Mouse (Mus musculus): ENCODE measurements around the gene Nr5a1.

Gene Nr5a1

GRCm38 (mm10) chr2:38705036-38705435 lies 9.3 kb downstream of the Nr5a1 start:
- no peak for DNase-seq (ENCODE audit: low read depth)

- DNase-seq (ENCODE audit: low read depth): no peak
Measured at GRCm38 (mm10) chr2:38704336-38704735, 10.0 kb downstream of the Nr5a1 start.

DNA sequence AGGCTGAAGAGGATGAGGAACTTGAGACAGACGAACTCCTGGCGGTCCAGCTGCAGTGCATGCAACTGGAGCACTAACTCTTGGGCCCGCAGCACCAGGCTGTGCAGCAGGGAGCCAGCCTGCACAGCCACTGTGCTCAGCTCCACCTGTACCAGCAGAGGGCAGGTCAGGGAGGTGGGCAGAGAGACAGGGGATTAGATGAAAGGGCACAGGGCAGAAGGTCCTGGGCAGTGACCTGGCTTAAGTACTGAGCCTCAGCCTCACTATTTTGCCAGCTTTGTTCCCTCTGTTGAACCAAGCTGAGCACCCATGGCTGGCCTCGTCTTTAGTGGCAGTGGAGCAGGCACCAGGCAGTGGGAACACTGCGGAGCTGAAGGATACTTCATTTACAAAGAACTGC lies 14.2 kb downstream of the Nr5a1 start:
- no peak for DNase-seq (ENCODE audit: low read depth)

DNA sequence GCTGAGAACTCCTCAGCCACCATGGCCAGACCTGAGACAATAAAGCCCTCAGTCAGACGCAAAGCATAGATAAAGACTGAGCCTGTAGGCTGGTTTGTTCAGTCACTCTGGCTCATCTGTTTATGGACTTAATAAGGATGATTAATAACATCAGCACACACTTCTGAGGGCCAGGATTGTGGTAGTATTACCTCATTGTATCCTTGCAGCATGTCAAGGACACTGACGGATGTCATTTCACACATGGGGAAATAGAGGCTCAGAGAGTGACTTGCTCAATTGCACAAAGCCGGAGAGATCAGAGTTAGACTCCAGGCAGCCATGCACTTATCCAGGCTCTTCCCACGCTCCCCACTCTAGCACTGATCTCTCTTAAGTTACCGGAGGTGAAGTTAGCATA lies 15.7 kb downstream of the Nr5a1 start:
- DNase-seq (ENCODE audit: low read depth): no peak

DNA sequence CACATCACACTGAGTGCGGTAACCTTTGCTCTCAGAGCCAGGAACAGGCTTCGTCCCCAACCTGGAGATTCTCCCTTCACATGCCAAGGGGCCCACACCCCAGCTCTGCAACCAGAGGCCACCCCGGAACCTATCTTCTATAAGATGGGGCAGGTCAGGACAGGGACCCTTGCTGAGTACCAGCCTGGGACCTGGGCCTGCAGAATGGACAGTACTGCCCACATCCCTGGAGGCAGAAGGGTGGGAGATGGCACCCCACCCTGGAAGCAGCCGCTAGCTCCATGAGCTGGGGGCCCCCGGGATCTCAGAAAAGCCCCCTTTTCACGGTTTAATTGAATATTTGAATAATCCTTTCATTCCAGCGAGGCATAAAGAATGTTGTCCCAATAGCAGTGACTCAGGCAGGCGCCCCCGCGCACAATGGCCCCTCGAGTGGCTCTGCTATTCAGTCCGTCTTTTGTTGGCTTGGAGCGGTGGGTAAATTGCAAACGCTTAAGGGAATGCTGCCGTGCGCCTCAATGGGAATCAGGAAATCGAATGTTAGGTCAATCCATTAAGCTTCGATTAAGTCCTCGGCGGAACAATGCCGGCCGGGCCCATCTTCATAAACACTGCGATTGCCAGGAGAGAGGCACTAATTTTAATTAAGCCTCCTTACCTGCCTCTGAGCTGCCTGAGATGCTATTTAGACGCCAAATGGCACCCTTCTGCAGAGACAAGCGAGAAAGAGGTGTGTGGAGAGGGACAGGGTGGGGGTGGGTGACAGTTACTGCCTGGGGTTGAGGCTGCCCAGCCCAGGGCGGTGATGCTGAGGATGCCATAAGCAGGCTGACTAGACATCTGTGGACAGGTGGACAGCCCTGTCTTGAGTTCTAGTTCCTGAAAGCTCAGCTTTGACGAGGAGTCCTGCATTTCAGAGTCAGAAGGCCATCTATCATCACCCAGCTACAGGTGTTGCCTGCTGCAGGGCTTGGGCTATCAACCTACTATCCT lies 16.9 kb downstream of the Nr5a1 start:
- DNase-seq (ENCODE audit: low read depth): no peak

GRCm38 (mm10) chr2:38695770-38696169 lies 18.6 kb downstream of the Nr5a1 start:
- DNase-seq (ENCODE audit: low read depth): no peak

GRCm38 (mm10) chr2:38691542-38691941 lies 22.8 kb downstream of the Nr5a1 start:
- peak; percentile 39 for DNase-seq (ENCODE audit: low read depth)

- peak; percentile 68 for DNase-seq (ENCODE audit: low read depth)
Measured at GRCm38 (mm10) chr2:38689881-38690280, 24.5 kb downstream of the Nr5a1 start.

DNA sequence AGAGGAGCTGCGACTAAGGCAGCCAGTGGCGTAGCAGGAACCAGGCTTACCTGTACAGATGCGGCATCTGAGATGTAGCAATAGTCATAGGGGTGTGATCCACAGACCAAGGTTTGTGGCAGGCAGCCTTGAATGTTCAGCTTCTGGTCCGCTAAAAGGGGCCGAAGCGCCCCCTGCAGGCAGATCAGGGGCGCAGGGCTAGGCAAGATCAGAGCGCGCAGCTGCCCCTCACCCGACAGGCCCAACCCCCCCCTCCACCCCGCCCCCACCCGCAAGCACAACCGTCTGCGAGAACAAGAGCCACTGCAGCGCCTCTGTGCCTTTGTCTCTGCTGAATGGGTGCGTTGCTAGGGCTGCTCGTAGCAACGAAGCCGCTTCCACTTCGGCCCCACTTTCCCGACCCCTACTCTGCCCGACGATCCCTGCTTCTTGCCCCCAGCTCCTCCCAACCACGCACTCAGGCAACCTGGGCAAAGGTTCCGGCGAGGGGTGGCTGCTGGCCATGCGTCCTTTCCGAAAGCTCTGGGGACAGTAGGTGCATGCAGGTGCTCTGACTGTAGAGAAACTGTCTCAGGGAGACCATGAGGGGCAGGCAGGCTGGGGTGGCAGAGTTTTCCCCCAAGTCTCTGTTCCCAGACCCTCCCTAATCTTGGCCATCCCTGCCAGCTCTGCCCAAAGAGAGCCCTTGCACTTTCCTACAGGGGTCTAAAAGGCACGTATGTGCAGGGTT lies 25.4 kb downstream of the Nr5a1 start:
- no peak for DNase-seq (ENCODE audit: low read depth)

GRCm38 (mm10) chr2:38685746-38686145 lies 28.6 kb downstream of the Nr5a1 start:
- no peak for DNase-seq (ENCODE audit: low read depth)

DNA sequence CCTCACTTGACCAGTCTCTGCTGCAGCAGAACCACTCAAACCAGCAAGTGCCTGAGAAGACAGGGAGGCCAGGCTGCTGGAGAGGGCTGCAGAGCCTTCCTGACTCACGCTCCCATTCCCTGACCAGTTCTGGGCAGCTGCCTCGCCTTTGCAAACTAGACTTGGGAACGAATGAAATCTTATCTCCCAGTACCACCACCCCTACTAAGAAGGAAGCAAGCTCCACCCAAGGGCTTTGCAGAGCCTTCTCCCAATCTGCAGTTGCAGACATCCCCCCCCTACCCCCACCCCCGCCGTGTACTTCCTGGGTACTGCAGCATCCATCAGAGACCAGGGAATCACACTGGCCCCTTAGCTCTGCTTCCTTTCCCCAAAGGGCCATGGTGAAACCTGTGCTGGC lies 31.3 kb downstream of the Nr5a1 start:
- DNase-seq (ENCODE audit: low read depth): no peak

GRCm38 (mm10) chr2:38682209-38682608 lies 32.1 kb downstream of the Nr5a1 start:
- DNase-seq (ENCODE audit: low read depth): no peak

- no peak for DNase-seq (ENCODE audit: low read depth)
Measured at GRCm38 (mm10) chr2:38678947-38679346, 35.4 kb downstream of the Nr5a1 start.

GRCm38 (mm10) chr2:38675366-38675969 lies 38.9 kb downstream of the Nr5a1 start:
- DNase-seq (ENCODE audit: low read depth): no peak

DNA sequence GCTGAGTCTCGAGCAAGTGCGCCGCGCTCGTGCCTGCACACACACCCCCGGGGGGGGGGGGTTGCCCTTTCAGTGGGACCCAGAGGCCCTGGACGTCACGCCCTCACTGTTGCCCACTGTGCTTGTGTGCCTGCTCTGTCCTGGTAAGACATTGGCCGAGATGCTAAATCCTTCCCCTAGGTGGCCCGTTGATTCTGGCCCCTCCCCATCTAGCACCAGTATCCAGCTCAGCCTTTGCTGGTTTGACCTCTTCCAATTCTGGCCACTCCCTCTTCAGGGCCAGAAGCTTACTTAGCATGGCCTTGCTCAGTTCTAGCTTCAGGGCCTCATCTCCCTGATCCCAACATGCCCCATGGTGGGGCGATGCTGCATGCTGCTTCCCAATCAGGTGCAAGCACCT lies 41.8 kb downstream of the Nr5a1 start:
- no peak for DNase-seq (ENCODE audit: low read depth)

DNA sequence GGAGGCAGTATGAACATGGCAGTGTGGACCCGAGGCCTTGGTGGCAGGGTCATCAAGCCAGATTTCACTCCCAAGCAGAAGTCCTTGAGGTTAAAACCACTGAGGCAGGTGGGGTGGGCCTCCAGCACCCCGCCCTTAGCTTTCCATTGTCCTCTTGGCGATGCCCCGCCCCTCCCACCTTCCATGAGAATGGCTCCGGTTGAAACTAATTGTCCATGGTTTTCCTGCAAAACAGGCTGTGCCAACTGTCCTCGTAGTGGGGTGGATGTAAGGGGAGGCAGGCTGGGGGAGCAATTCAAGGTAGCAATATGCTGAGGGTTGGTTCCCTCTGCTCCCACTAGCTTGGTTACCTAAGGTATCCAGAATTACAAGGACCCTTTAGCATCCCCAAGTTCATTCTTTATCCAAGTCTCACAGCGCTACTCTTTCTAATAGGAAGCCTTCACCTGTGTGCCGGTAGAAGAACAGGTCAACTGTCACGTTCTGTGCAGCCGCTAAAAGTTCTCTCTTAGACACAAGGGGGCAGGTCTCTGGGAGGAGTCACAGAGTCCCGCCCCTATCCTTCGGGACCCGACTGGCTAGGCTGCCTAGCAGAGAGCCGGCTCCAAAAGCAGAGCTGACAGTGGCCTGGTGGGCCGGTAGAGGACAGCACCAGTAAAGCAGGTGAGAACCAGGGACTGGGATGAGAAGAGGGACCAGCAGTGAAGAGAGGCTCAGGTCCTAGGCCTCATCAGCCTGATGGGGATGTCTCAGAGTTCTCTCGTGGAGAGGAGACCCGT lies 45.4 kb downstream of the Nr5a1 start:
- peak; percentile 52 for DNase-seq (ENCODE audit: low read depth)

GRCm38 (mm10) chr2:38661398-38661797 lies 52.9 kb downstream of the Nr5a1 start:
- peak; percentile 63 for DNase-seq (ENCODE audit: low read depth)

- DNase-seq (ENCODE audit: low read depth): peak; percentile 83
Measured at GRCm38 (mm10) chr2:38658338-38658836, 56.0 kb downstream of the Nr5a1 start.

- DNase-seq (ENCODE audit: low read depth): peak; percentile 22
Measured at GRCm38 (mm10) chr2:38653694-38654093, 60.6 kb downstream of the Nr5a1 start.

DNA sequence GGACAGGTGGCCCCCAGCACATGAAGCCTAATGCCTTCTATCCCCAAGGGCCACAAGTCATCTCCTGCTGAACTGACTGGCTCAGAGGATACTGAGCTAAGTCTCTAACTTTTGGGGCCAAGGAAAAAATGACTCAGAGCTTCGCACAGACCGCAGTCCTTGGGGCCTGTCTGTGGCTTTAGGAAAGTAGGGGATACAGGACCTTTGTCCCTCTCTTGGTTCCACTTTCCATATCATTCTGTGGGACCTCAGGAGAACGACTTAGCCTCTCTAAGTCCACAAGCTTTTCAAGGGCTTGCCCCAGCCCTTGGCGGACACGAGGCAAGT lies 61.1 kb downstream of the Nr5a1 start:
- peak; percentile 62 for DNase-seq (ENCODE audit: low read depth)

- no peak for DNase-seq (ENCODE audit: low read depth)
Measured at GRCm38 (mm10) chr2:38652565-38653292, 61.6 kb downstream of the Nr5a1 start.
